Mouse (Mus musculus) liver, embryonic 14.5 days (tissue): Measurements from ENCODE around the gene Fkbp2. TPM values are rescaled to one million over a fixed set of nuclear protein-coding genes. Genes with fewer than 3 reads are reported as not detected.
"Not testable (repeated sequence)": the region's sequence is repeated elsewhere in the genome, so short reads cannot be mapped to it uniquely, and the experiment has no call there.

ENCODE experiments used
- ATAC-seq: fragments of 200-750 bp; cut with Nextera tagmentation; 2 replicates; pipeline ENCODE4 v1.8.0; 2017; ENCODE audit warnings: moderate number of reproducible peaks, mild to moderate bottlenecking, moderate library complexity; ENCODE audit not compliant: insufficient read depth
- DNase-seq, 3 experiments: peaks; one replicate each; pipeline ENCODE4 v3.0.0-alpha.2; 2012 to 2013; ENCODE audit warnings: low read depth in 3 of 3, low spot score in 3 of 3
- H3K27ac ChIP-seq: fragments of 300-500 bp; sonication (generic); 2 replicates; pipeline ENCODE4 v1.5.1; 2014; ENCODE audit warnings: moderate library complexity, mild to moderate bottlenecking, control low read depth, inconsistent platforms
- H3K27me3 ChIP-seq: fragments of 300-500 bp; sonication (generic); 2 replicates; pipeline ENCODE4 v1.6.1; 2014; ENCODE audit warnings: mild to moderate bottlenecking, low read length, moderate library complexity; ENCODE audit not compliant: control insufficient read depth, insufficient read depth
- H3K36me3 ChIP-seq: fragments of 300-500 bp; sonication (generic); replicated peaks from 2 replicates; pipeline ENCODE4 v1.6.1; 2014; ENCODE audit warnings: low read depth; ENCODE audit not compliant: control insufficient read depth, insufficient read depth
- H3K4me1 ChIP-seq, 2 experiments: fragments of 200-500 bp in 1 of 2; fragments of 300-500 bp in 1 of 2; sonication (generic) in 1 of 2; replicated peaks; 2 replicates each; pipeline ENCODE4 v1.6.1; 2012 to 2014; ENCODE audit warnings: antibody characterized with exemption in 1 of 2, inconsistent platforms in 1 of 2, low read length in 1 of 2; ENCODE audit not compliant: control insufficient read depth in 2 of 2, insufficient read depth in 2 of 2
- H3K4me2 ChIP-seq: fragments of 300-500 bp; sonication (generic); 2 replicates; pipeline ENCODE4 v1.6.1; 2014; ENCODE audit warnings: low read depth, mild to moderate bottlenecking, control low read depth, moderate library complexity
- H3K4me3 ChIP-seq, 2 experiments: fragments of 200-500 bp in 1 of 2; fragments of 300-500 bp in 1 of 2; sonication (generic) in 1 of 2; 2 replicates each; pipeline ENCODE4 v1.5.1; 2012 to 2014; ENCODE audit warnings: low read depth in 2 of 2, low read length in 2 of 2, mild to moderate bottlenecking in 2 of 2, control low read depth in 1 of 2, inconsistent platforms in 1 of 2, moderate library complexity in 1 of 2; ENCODE audit not compliant: insufficient read depth in 1 of 2
- H3K9ac ChIP-seq: fragments of 300-500 bp; sonication (generic); replicated peaks from 2 replicates; pipeline ENCODE4 v1.6.1; 2014; ENCODE audit warnings: mild to moderate bottlenecking, control low read depth, moderate library complexity
- H3K9me3 ChIP-seq: fragments of 300-500 bp; sonication (generic); 2 replicates; pipeline ENCODE4 v1.6.1; 2016; ENCODE audit warnings: low read length, mixed read lengths; ENCODE audit not compliant: control insufficient read depth
- CTCF ChIP-seq: IDR thresholded peaks from 2 replicates; pipeline ENCODE4 v1.5.1; 2016; ENCODE audit warnings: antibody characterized with exemption, low read depth, control low read depth
- EP300 ChIP-seq: IDR thresholded peaks from 2 replicates; pipeline ENCODE4 v1.6.1; 2016; ENCODE audit warnings: antibody characterized with exemption, low read depth
- WGBS: fragments of 180-500 bp; shearing (Covaris S2); extraction: QIAGEN DNeasy Blood & Tissue Kit; methylation state at CpG from one replicate; pipeline ENCODE4 v1.1.7; 2014; ENCODE audit not compliant: insufficient replicate concordance; 5-methylcytosine and 5-hydroxymethylcytosine counted together
- polyA plus RNA-seq, 2 experiments: library from polyadenylated mRNA; depleted of rRNA in 1 of 2; stranded (reverse) in 1 of 2; unstranded in 1 of 2; fragments of >200 nt; fragmentation: Nextera tagmentation in 1 of 2; extraction: Ambion mirVana in 1 of 2; gene quantifications; 2 replicates each; pipeline versions ENCODE4 v1.2.1 to v1.2.3; 2012 to 2014

Fkbp2 gene
- polyA plus RNA-seq, 2 experiments, result 46.1 to 65.7 TPM

- DNase-seq (peak; percentile 96 to 98 (median 97)), ATAC-seq (peak; percentile 93)
- WGBS, result 2% methylated on average over 37 of the region's 37 CpGs
- Histone ChIP-seq H3K36me3 (no peaks in the 10 kb centered on the region), H3K9me3 (no peaks in the 10 kb centered on the region), H3K9ac (peak within 1 kb of the TSS; percentile 78), H3K4me3 (peak within 1 kb of the TSS; percentile 80 to 82), H3K27me3 (no peaks in the 10 kb centered on the region), H3K4me1 (peaks cover 20 to 24% of the 10 kb centered on the region in 2 experiments), H3K27ac (peak within 1 kb of the TSS; percentile 63), H3K4me2 (peak within 1 kb of the TSS; percentile 99)
- 0 out of 2 replicates have a peak, but pooled peaks have one; percentile 28 for TF ChIP-seq CTCF
- no peak for TF ChIP-seq EP300
Measured at GRCm38 (mm10) chr19:6992011-6992858, 11.9 kb upstream of the Fkbp2 start, which contains the start of gene Dnajc4. TSS of gene Dnajc4 (minus strand) at chr19:6992572.

- H3K9ac ChIP-seq, H3K4me3 ChIP-seq, ATAC-seq, H3K27ac ChIP-seq, DNase-seq, H3K36me3 ChIP-seq, H3K9me3 ChIP-seq, H3K27me3 ChIP-seq: not testable (repeated sequence)
- H3K4me2 ChIP-seq, result peak overlapping the region; percentile 99; the same call in 1 of the 2 replicates
- WGBS, result 75% methylated on average over 6 of the region's 6 CpGs
- peaks cover 23 to 29% of the 10 kb centered on the region in 2 experiments for H3K4me1 ChIP-seq
Measured at GRCm38 (mm10) chr19:6991166-6991565, 10.9 kb upstream of the Fkbp2 start.

GRCm38 (mm10) chr19:6990712-6991111 lies 10.4 kb upstream of the Fkbp2 start:
- no peak for ATAC-seq
- WGBS, result 79% methylated on average over 6 of the region's 6 CpGs
- H3K27me3 ChIP-seq, result no peaks in the 10 kb centered on the region
- no peak for DNase-seq
- TF ChIP-seq CTCF (no peak), EP300 (no peak)
- H3K36me3 ChIP-seq, result no peaks in the 10 kb centered on the region
- H3K9ac ChIP-seq, result no peak overlapping the region
- no peak overlapping the region for H3K27ac ChIP-seq
- H3K9me3 ChIP-seq, result no peaks in the 10 kb centered on the region
- no peak overlapping the region for H3K4me3 ChIP-seq
- peaks cover 27 to 30% of the 10 kb centered on the region in 2 experiments for H3K4me1 ChIP-seq
- no peak overlapping the region for H3K4me2 ChIP-seq

GRCm38 (mm10) chr19:6989251-6989650 lies 8.9 kb upstream of the Fkbp2 start:
- no peak for DNase-seq
- 80% methylated on average over 8 of the region's 8 CpGs for WGBS
- H3K27me3 ChIP-seq, result no peaks in the 10 kb centered on the region
- peaks cover 24 to 25% of the 10 kb centered on the region in 2 experiments for H3K4me1 ChIP-seq
- no peaks in the 10 kb centered on the region for H3K36me3 ChIP-seq
- H3K4me3 ChIP-seq, result no peak overlapping the region
- no peak for ATAC-seq
- H3K9ac ChIP-seq, result no peak overlapping the region
- TF ChIP-seq EP300, result no peak
- no peak for TF ChIP-seq CTCF
- H3K27ac ChIP-seq, result no peak overlapping the region
- H3K4me2 ChIP-seq, result no peak overlapping the region
- no peaks in the 10 kb centered on the region for H3K9me3 ChIP-seq

GRCm38 (mm10) chr19:6987904-6988285 lies 7.6 kb upstream of the Fkbp2 start:
- TF ChIP-seq EP300, result no peak
- no peak for TF ChIP-seq CTCF
- peak overlapping the region; percentile 76 for H3K4me2 ChIP-seq
- H3K27ac ChIP-seq, result no peak overlapping the region
- ATAC-seq (no peak), DNase-seq (no peak)
- H3K4me1 ChIP-seq, result peaks cover 19 to 21% of the 10 kb centered on the region in 2 experiments
- no peaks in the 10 kb centered on the region for H3K27me3 ChIP-seq
- H3K4me3 ChIP-seq, result peak overlapping the region; percentile 51 to 64
- no peaks in the 10 kb centered on the region for H3K36me3 ChIP-seq
- WGBS, result 5% methylated on average over 8 of the region's 8 CpGs
- H3K9ac ChIP-seq, result peak overlapping the region; percentile 62
- H3K9me3 ChIP-seq, result no peaks in the 10 kb centered on the region
